Mouse (Mus musculus) spleen, adult 2 months (tissue): ENCODE data around the gene Ppp1r37. TPM values are rescaled to one million over a fixed set of nuclear protein-coding genes. Genes with fewer than 3 reads are reported as not detected.

ENCODE experiments used
- DNase-seq, 2 experiments: peaks; one replicate each; pipeline versions ENCODE4 v3.0.0 to v3.0.0-alpha.2; 2012 to 2021; ENCODE audit warnings: low spot score in 2 of 2, low read depth in 1 of 2
- H3K27ac ChIP-seq: fragments of 200-500 bp; 2 replicates; pipeline ENCODE4 v1.5.1; 2012; ENCODE audit warnings: low read length, inconsistent platforms; ENCODE audit not compliant: insufficient read depth
- H3K27me3 ChIP-seq: fragments of 200-500 bp; 2 replicates; pipeline ENCODE4 v1.6.1; 2012; ENCODE audit warnings: mild to moderate bottlenecking, moderate library complexity, low read length, inconsistent platforms; ENCODE audit not compliant: control insufficient read depth, insufficient read depth
- H3K36me3 ChIP-seq: fragments of 200-500 bp; 2 replicates; pipeline ENCODE4 v1.6.1; 2012; ENCODE audit warnings: mild to moderate bottlenecking, low read length, inconsistent platforms; ENCODE audit not compliant: control insufficient read depth, insufficient read depth
- H3K4me1 ChIP-seq: fragments of 200-500 bp; 2 replicates; pipeline ENCODE4 v1.6.1; 2011; ENCODE audit warnings: inconsistent platforms; ENCODE audit not compliant: control insufficient read depth, insufficient read depth, insufficient read length
- H3K4me3 ChIP-seq: fragments of 200-500 bp; 2 replicates; pipeline ENCODE4 v1.5.1; 2011; ENCODE audit warnings: mild to moderate bottlenecking, inconsistent platforms; ENCODE audit not compliant: insufficient read depth, insufficient read length; ENCODE audit errors: extremely low read depth
- CTCF ChIP-seq: fragments of 200-500 bp; IDR thresholded peaks from 2 replicates; pipeline ENCODE4 v1.5.1; 2011; ENCODE audit warnings: mild to moderate bottlenecking, inconsistent platforms; ENCODE audit not compliant: insufficient read depth, insufficient read length, insufficient replicate concordance; ENCODE audit errors: extremely low read depth
- POLR2A ChIP-seq: fragments of 200-500 bp; IDR thresholded peaks from 2 replicates; pipeline ENCODE4 v1.6.1; 2011; ENCODE audit warnings: low read depth, low read length, inconsistent platforms
- WGBS: fragments of 180-500 bp; shearing (Covaris S2); methylation state at CpG from one replicate; pipeline ENCODE4 v1.1.7; 2018; 5-methylcytosine and 5-hydroxymethylcytosine counted together
- polyA plus RNA-seq: library from polyadenylated mRNA; depleted of rRNA; stranded (reverse); fragments of >200 nt; gene quantifications from 2 replicates; pipeline ENCODE4 v1.2.3, GENCODE M21; 2012

The Ppp1r37 gene
- polyA plus RNA-seq, 1 experiment, result 56.2 TPM

DNA sequence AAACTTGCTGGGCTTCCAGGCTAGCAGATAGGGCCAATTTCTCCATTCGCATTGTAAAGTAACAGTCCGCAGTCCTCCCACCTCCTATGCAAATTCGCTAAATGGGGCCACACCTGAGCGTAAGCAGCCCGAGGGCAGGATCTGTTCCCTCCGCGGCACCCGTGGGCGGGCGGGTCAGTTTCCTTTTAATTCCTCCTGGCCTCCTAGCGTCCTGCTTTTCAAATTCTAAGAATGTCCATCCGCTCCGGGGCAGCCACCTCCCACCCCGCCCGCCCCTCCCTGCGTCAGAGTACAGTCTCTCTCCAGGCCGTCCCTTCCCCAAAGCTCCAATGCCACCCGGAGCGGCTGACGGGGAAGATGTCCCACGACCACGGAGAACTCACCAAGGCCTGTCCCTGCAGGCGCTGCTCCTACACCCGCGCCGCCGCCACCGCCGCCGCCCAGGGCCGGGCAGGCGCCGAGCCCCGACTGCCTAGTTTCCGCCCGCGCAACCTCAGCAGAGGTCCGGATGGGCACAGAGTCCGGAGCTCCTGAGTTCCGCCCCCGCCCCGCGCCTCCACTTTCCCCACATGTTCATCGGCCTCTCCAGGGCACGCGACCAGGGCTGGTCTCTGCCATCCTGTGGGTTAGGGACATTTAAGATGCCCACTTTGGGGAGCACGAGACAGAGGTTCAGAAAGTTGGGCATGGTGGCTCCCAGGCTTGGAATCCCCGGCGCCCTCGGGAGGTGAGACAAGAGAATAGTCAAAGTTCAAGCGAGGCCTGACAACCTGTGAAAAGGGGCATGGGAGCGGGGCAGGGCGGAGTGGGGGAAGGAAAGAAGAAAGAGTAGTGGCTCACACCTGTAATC lies 10.3 kb upstream of the Ppp1r37 start:
- no peaks in the 10 kb centered on the region for H3K27me3 ChIP-seq
- peak; percentile 72 for DNase-seq
- TF ChIP-seq CTCF, result no peak
- TF ChIP-seq POLR2A, result peak; percentile 69
- peak overlapping the region; percentile 90 for H3K4me3 ChIP-seq
- H3K36me3 ChIP-seq, result no peaks in the 10 kb centered on the region
- 1% methylated on average over 53 of the region's 53 CpGs for WGBS
- peaks cover 5% of the 10 kb centered on the region; the same call in 1 of the 2 replicates for H3K4me1 ChIP-seq
- H3K27ac ChIP-seq, result peak overlapping the region; percentile 93

DNA sequence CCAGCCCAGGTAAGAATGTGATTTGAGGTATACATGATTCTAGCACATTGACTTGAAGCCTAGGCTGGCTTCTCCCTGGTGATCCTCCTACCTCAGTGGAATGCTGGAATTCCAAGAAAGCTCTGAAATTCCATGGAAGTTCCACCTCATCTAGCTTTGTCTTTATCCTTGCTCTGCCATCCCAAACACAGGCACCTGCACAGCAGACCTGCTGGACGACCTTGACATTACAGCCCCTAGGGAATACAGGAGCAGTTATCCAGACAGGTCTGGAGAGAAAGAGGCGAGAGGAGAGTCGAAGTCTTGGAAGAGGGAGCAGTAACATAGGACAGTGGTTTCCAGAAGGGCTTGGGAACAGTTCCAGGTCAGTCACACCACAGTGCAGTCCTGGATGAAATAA lies 6.8 kb upstream of the Ppp1r37 start:
- 87% methylated on average over 3 of the region's 3 CpGs for WGBS
- TF ChIP-seq CTCF (no peak), POLR2A (no peak)
- Histone ChIP-seq H3K27ac (no peak overlapping the region), H3K4me1 (no peaks in the 10 kb centered on the region), H3K4me3 (no peak overlapping the region), H3K36me3 (peaks cover 5% of the 10 kb centered on the region), H3K27me3 (no peaks in the 10 kb centered on the region)
- no peak for DNase-seq

DNA sequence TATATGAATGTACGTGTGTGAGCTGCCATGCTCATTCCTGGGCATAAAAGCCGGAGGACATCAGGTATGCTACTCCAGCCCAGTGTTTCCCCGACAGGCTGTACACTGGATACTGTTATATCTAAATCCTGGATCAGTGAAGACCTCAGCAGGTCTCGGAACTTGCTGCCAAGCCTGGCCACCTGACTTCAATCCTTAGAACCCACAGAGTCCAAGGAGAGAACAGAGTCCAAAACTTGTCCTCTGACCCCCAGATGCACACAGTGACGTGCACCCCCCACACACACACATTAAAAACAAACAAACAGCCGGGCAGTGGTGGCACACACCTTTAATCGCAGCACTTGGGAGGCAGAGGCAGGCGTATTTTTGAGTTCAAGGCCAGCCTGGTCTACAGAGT lies 4.5 kb upstream of the Ppp1r37 start:
- TF ChIP-seq POLR2A (no peak), CTCF (no peak)
- 97% methylated on average over 8 of the region's 8 CpGs for WGBS
- DNase-seq, result no peak
- H3K27ac ChIP-seq, result no peak overlapping the region
- H3K27me3 ChIP-seq, result no peaks in the 10 kb centered on the region
- H3K4me3 ChIP-seq, result no peak overlapping the region
- peaks cover 6% of the 10 kb centered on the region; the same call in 1 of the 2 replicates for H3K4me1 ChIP-seq
- peaks cover 8% of the 10 kb centered on the region for H3K36me3 ChIP-seq

DNA sequence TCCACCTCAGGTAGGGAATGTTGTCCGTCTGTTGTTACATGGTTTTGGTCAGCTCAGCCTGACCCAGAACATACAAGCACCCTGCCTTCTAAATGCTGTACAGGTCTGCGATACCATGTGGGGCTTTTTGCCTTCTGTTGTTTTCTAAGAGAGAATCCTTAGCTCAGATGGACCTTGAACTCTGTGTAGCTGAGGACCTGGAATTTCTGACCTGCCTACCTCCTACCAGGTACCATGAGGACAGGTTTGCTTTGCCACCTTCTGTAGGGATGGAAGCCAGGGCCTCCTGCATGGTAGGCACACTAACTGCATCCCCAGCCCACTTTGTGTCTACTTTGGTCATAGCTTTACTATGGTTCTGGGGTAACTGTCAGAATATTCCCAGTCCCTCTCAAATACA lies 2.9 kb upstream of the Ppp1r37 start:
- H3K4me1 ChIP-seq, result peaks cover 9% of the 10 kb centered on the region; the same call in 1 of the 2 replicates
- H3K4me3 ChIP-seq, result no peak overlapping the region
- TF ChIP-seq POLR2A (no peak), CTCF (no peak)
- no peak for DNase-seq
- H3K27ac ChIP-seq, result no peak overlapping the region
- H3K36me3 ChIP-seq, result peaks cover 8% of the 10 kb centered on the region
- no peaks in the 10 kb centered on the region for H3K27me3 ChIP-seq
- 98% methylated on average over 2 of the region's 2 CpGs for WGBS

DNA sequence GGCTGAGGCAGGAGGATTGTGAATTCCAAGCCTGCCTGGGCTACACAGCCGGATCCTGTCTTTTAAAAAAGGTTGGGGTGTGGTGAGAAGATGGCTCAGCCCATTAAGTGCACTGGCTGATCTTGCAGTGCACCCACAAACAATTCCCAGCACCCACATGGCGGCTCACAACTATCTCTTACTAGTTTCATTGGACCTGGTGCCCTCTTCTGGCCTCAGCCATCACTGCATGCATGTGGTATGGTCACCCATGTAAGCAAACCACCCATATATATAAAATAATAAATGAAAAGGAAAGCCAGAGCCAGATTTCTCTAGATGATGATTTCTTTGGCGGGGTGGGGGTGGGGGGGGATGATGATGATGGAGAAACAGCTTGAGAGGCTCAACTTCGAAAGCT lies 1.6 kb upstream of the Ppp1r37 start:
- Histone ChIP-seq H3K27me3 (no peaks in the 10 kb centered on the region), H3K36me3 (peaks cover 8% of the 10 kb centered on the region), H3K27ac (no peak overlapping the region), H3K4me1 (peaks cover 14% of the 10 kb centered on the region; the same call in 1 of the 2 replicates), H3K4me3 (no peak overlapping the region)
- 93% methylated on average over 4 of the region's 4 CpGs for WGBS
- DNase-seq, result peak in 1 of 2 experiments; percentile 30
- TF ChIP-seq POLR2A (no peak), CTCF (no peak)

DNA sequence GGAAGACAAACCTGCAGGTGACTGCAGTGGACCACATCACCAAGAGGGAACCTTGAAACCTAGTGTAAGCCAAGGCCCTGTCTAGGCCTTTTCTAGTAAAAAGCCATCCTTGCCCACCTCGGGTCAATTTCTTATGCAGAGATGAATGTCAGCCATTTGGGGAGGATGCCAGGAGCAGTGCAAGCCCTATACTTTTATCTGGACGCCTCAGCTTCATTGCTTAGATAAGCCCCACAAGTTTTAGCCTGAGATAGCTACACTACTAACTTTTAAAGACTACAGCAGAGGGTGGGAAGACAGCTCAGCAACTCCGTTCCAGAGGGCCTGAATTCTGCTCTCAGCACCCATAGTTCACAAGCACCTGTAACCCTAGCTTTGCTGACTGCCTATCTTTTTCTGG lies 1.0 kb upstream of the Ppp1r37 start:
- DNase-seq, result no peak
- TF ChIP-seq POLR2A, result no peak
- TF ChIP-seq CTCF, result no peak
- WGBS, result 76% methylated on average over 3 of the region's 3 CpGs
- Histone ChIP-seq H3K27me3 (no peaks in the 10 kb centered on the region), H3K27ac (peak overlapping the region; percentile 11; the same call in 1 of the 2 replicates), H3K4me3 (no peak overlapping the region), H3K36me3 (peaks cover 8% of the 10 kb centered on the region), H3K4me1 (peaks cover 14% of the 10 kb centered on the region; the same call in 1 of the 2 replicates)
